In genomic region chr6:116278679-116279317, GRCm38 (mm10) we compare ENCODE assay signal across 22 mouse cellular contexts. TPM values are rescaled to one million over a fixed set of nuclear protein-coding genes. Genes with fewer than 3 reads are reported as not detected.
A peak's percentile ranks its signal among the peaks of the same experiment; 100 is the strongest.
DNase-seq lines count a peak whose midpoint lies in the region; ATAC-seq and TF ChIP-seq lines count a peak whose summit lies in the region.
"Had no signal": no experiment of that assay in that cellular context is flagged by ENCODE, and none has a peak within 500 bp of the region (broad histone marks: within the 10 kb centered on the region; RNA-seq: fewer than 3 reads in every experiment).

No protein-coding gene starts in this region.

- peak in 1 of 2 experiments; percentile 22; a peak in 2 of 4 replicates for TF ChIP-seq EP300 in MEL (IDR thresholded peaks at IDR 0.05; ENCODE audit: low read depth in 1 of 2, low read length in 2 of 2)

- H3K27me3 ChIP-seq in G1E (ENCODE audit: insufficient read depth, low read length): no peaks in the 10 kb centered on the region
- H3K27me3 ChIP-seq in MEL (ENCODE audit: control insufficient read depth in 1 of 2, insufficient read depth in 2 of 2, low read length in 2 of 2): no peaks in the 10 kb centered on the region
- no peaks in the 10 kb centered on the region for H3K27me3 ChIP-seq in liver, embryonic 12.5 days (replicated peaks)
- H3K27me3 ChIP-seq in liver, embryonic 16.5 days (ENCODE audit: control insufficient read depth, insufficient read depth, low read depth, low read length): no peaks in the 10 kb centered on the region
- H3K27me3 ChIP-seq: embryonic facial prominence, embryonic 12.5 days; forebrain, embryonic 12.5 days; heart, embryonic 15.5 days had no signal

- H3K79me2 ChIP-seq in MEL (ENCODE audit: control insufficient read depth, insufficient read depth, low read length, poor library complexity): no peaks in the 10 kb centered on the region

- H3K4me1 ChIP-seq in G1E (ENCODE audit: insufficient read depth, low read depth, low read length) (peaks cover 18% of the 10 kb centered on the region), MEL (ENCODE audit: control insufficient read depth in 1 of 2, insufficient read depth in 2 of 2, low read length in 2 of 2) (peaks cover 11 to 20% of the 10 kb centered on the region in 2 experiments)
- peaks cover 24% of the 10 kb centered on the region for H3K4me1 ChIP-seq in liver, embryonic 12.5 days
- H3K4me1 ChIP-seq in liver, embryonic 16.5 days (ENCODE audit: control insufficient read depth, low read depth, low read length): peaks cover 6% of the 10 kb centered on the region
- H3K4me1 ChIP-seq: embryonic facial prominence, embryonic 12.5 days; forebrain, embryonic 12.5 days; heart, embryonic 15.5 days; hindbrain, embryonic 10.5 days had no signal

- peak; percentile 58 for ATAC-seq in G1E (ENCODE audit: extremely low read depth, insufficient number of reproducible peaks, low FRiP score, poor library complexity, severe bottlenecking)
- peak; percentile 79 for ATAC-seq in liver, embryonic 12.5 days
- ATAC-seq in liver, embryonic 16.5 days (ENCODE audit: low read depth): 0 out of 2 replicates have a peak, but pooled peaks have one; percentile 44
- ATAC-seq: forebrain, embryonic 16.5 days; inflammation-experienced regulatory T-cells, adult 6 months had no signal

- H3K36me3 ChIP-seq in G1E (replicated peaks) (peaks cover 58% of the 10 kb centered on the region), MEL (ENCODE audit: control insufficient read depth in 1 of 2, insufficient read depth in 2 of 2, low read length in 2 of 2) (peaks cover 0 to 20% of the 10 kb centered on the region in 2 experiments; a peak in 2 of 4 replicates)
- peaks cover 18% of the 10 kb centered on the region for H3K36me3 ChIP-seq in liver, embryonic 12.5 days
- H3K36me3 ChIP-seq in liver, embryonic 16.5 days (ENCODE audit: control insufficient read depth, insufficient read depth): no peaks in the 10 kb centered on the region; the same call in none of the 2 replicates
- H3K36me3 ChIP-seq: heart, embryonic 15.5 days had no signal

- 43% methylated on average over 5 of the region's 5 CpGs for WGBS in liver, embryonic 12.5 days (ENCODE audit: insufficient replicate concordance)
- 51% methylated on average over 5 of the region's 5 CpGs for WGBS in liver, embryonic 16.5 days (ENCODE audit: insufficient replicate concordance)

- intact Hi-C loops in gastrocnemius, adult 2 months (cut with DNase I): no loop called here

- peak overlapping the region; percentile 7; the same call in 1 of the 2 replicates for H3K4me2 ChIP-seq in liver, embryonic 12.5 days
- H3K4me2 ChIP-seq in liver, embryonic 16.5 days (ENCODE audit: low read depth, low read length): no peak overlapping the region
- H3K4me2 ChIP-seq: embryonic facial prominence, embryonic 12.5 days; forebrain, embryonic 12.5 days; heart, embryonic 11.5 days; heart, embryonic 15.5 days; hindbrain, embryonic 14.5 days had no signal

- no peak overlapping the region for H3K4me3 ChIP-seq in G1E (ENCODE audit: low read depth, low read length)
- no peak overlapping the region for H3K4me3 ChIP-seq in MEL (ENCODE audit: control insufficient read depth in 1 of 2, insufficient read depth in 1 of 2, low read depth in 2 of 2, low read length in 2 of 2)
- H3K4me3 ChIP-seq in liver, embryonic 12.5 days: no peak overlapping the region
- H3K4me3 ChIP-seq in liver, embryonic 16.5 days (ENCODE audit: low read depth, low read length): no peak overlapping the region
- H3K4me3 ChIP-seq in gastrocnemius, adult 2 months: no peak overlapping the region
- H3K4me3 ChIP-seq: embryonic facial prominence, embryonic 12.5 days; forebrain, embryonic 12.5 days; heart, adult 2 months; heart, embryonic 15.5 days; hindbrain, embryonic 10.5 days had no signal

- peak overlapping the region; percentile 37 for H3K27ac ChIP-seq in MEL (ENCODE audit: control insufficient read depth, low read depth, low read length)
- H3K27ac ChIP-seq in liver, embryonic 12.5 days: peak overlapping the region; percentile 64
- H3K27ac ChIP-seq in liver, embryonic 16.5 days (ENCODE audit: low read length): no peak overlapping the region
- H3K27ac ChIP-seq in gastrocnemius, adult 2 months: no peak overlapping the region
- H3K27ac ChIP-seq: embryonic facial prominence, embryonic 12.5 days; forebrain, embryonic 12.5 days; heart, adult 2 months; heart, embryonic 15.5 days; hindbrain, embryonic 10.5 days; hindbrain, embryonic 14.5 days had no signal

- no peak for TF ChIP-seq CTCF in G1E (IDR thresholded peaks at IDR 0.05; ENCODE audit: low read depth, low read length)
- no peak for TF ChIP-seq CTCF in MEL (IDR thresholded peaks at IDR 0.05 in 2 of 3, conservative IDR thresholded peaks at IDR 0.05 in 1 of 3; ENCODE audit: control insufficient read depth in 1 of 3, insufficient read depth in 1 of 3, low read depth in 2 of 3, low read length in 3 of 3, poor library complexity in 1 of 3, severe bottlenecking in 1 of 3)
- TF ChIP-seq CTCF in gastrocnemius, adult 2 months (IDR thresholded peaks at IDR 0.05): no peak

- DNase-seq in G1E (ENCODE audit: low spot score) (no peak), MEL (ENCODE audit: low read depth, low spot score) (peak; percentile 51)
- DNase-seq in lung, postnatal 36 days: no peak
- no peak for DNase-seq in gastrocnemius, postnatal 4 days (ENCODE audit: low spot score in 2 of 2)
- DNase-seq in gastrocnemius, adult 2 months: no peak
- DNase-seq: adrenal gland, postnatal 10 days; cerebellum, adult 11 months; cerebellum, adult 8-10 months; cerebellum, postnatal 14 days; gastrocnemius, postnatal 36 days; heart, adult 2 months; heart, postnatal 14 days had no signal

- no peak for TF ChIP-seq RAD21 in MEL (IDR thresholded peaks at IDR 0.05; ENCODE audit: low read depth, low read length)

- TF ChIP-seq POLR2A in MEL (IDR thresholded peaks at IDR 0.05; ENCODE audit: control insufficient read depth in 1 of 2, insufficient read depth in 1 of 2, low read depth in 1 of 2, low read length in 2 of 2, poor library complexity in 1 of 2): no peak

- no peaks in the 10 kb centered on the region for H3K9me3 ChIP-seq in G1E (replicated peaks)
- no peaks in the 10 kb centered on the region for H3K9me3 ChIP-seq in MEL (replicated peaks; ENCODE audit: insufficient read depth, low read length)
- H3K9me3 ChIP-seq in liver, embryonic 12.5 days (replicated peaks): no peaks in the 10 kb centered on the region
- H3K9me3 ChIP-seq in liver, embryonic 16.5 days (replicated peaks; ENCODE audit: control insufficient read depth, low read length): no peaks in the 10 kb centered on the region
- H3K9me3 ChIP-seq: embryonic facial prominence, embryonic 12.5 days; forebrain, embryonic 12.5 days; heart, embryonic 15.5 days; hindbrain, embryonic 10.5 days had no signal

- H3K9ac ChIP-seq in MEL (ENCODE audit: control insufficient read depth, low read depth, low read length, poor library complexity, severe bottlenecking): peak overlapping the region; percentile 31
- 0 out of 2 replicates have a peak overlapping the region, but pooled peaks have one; percentile 20 for H3K9ac ChIP-seq in liver, embryonic 12.5 days
- no peak overlapping the region for H3K9ac ChIP-seq in liver, embryonic 16.5 days (ENCODE audit: low read depth, low read length)
- H3K9ac ChIP-seq: embryonic facial prominence, embryonic 12.5 days; forebrain, embryonic 12.5 days; heart, embryonic 15.5 days; hindbrain, embryonic 14.5 days had no signal

TF ChIP-seq in MEL, 35 proteins besides CTCF, POLR2A, EP300 and RAD21 (continues in another document):
- TF ChIP-seq ELF1 (IDR thresholded peaks at IDR 0.05; ENCODE audit: low read depth, low read length) (no peak), TCF12 (IDR thresholded peaks at IDR 0.05; ENCODE audit: low read depth, low read length) (no peak), MEF2A (IDR thresholded peaks at IDR 0.05; ENCODE audit: extremely low read depth, insufficient replicate concordance, low read depth, low read length, poor library complexity, severe bottlenecking) (no peak), ZNF384 (IDR thresholded peaks at IDR 0.05; ENCODE audit: low read depth, low read length) (no peak), TAL1 (IDR thresholded peaks at IDR 0.05; ENCODE audit: low read length) (no peak), CHD2 (IDR thresholded peaks at IDR 0.05; ENCODE audit: low read length) (no peak), SIN3A (IDR thresholded peaks at IDR 0.05; ENCODE audit: low read length) (peak; percentile 47; the same call in 1 of the 2 replicates), ZKSCAN1 (IDR thresholded peaks at IDR 0.05; ENCODE audit: low read depth, low read length) (no peak), MYB (IDR thresholded peaks at IDR 0.05; ENCODE audit: low read depth, low read length) (no peak), BHLHE40 (IDR thresholded peaks at IDR 0.05; ENCODE audit: borderline replicate concordance, low read depth, low read length) (no peak), E2F4 (IDR thresholded peaks at IDR 0.05; ENCODE audit: borderline replicate concordance, low read depth, low read length) (no peak), ZC3H11A (IDR thresholded peaks at IDR 0.05; ENCODE audit: low read depth, low read length) (no peak), ETS1 (IDR thresholded peaks at IDR 0.05; ENCODE audit: low read depth, low read length) (0 out of 2 replicates have a peak, but pooled peaks have one; percentile 38), TBP (IDR thresholded peaks at IDR 0.05; ENCODE audit: low read depth, low read length) (no peak)

RNA-seq across cellular contexts. Expression of gene Zfand4, which starts 14.8 kb away (rescaled TPM):
- 20.8 and 32.7 TPM in 2 replicates for total RNA-seq in G1E (2014; fragmentation: Nextera tagmentation)
- 13.5 and 16.4 TPM in 2 replicates for total RNA-seq in G1E (2017)
- 1.0 and 1.7 TPM in 2 replicates for polyA plus RNA-seq in G1E (2012)
- 4.3 and 4.4 TPM in 2 replicates for total RNA-seq in MEL (2012; rRNA removed)
- 1 to 10 TPM in 1 of 2 experiments, not detected in 1; 5.5 TPM for polyA plus RNA-seq in MEL (2012; ENCODE audit: insufficient read depth in 1 of 2, insufficient read length in 2 of 2, low read depth in 1 of 2, low replicate concordance in 2 of 2, missing spikeins in 1 of 2)
- polyA plus RNA-seq in liver, embryonic 12.5 days (2016; fragmentation: Nextera tagmentation; extraction: Ambion mirVana): 6.1 and 6.6 TPM in 2 replicates
- polyA plus RNA-seq in liver, embryonic 16.5 days (2015; fragmentation: Nextera tagmentation; extraction: Ambion mirVana): 4.9 and 5.4 TPM in 2 replicates
- 1 to 10 TPM; 3.9 to 4.7 TPM for total RNA-seq in gastrocnemius, postnatal 4 days (2021)
- total RNA-seq in gastrocnemius, adult 2 months (2021): under 1 TPM; 0.59 to 0.64 TPM

RNA-seq across cellular contexts. Expression of gene March8, which starts 59.0 kb away (rescaled TPM):
- total RNA-seq in G1E (2014; fragmentation: Nextera tagmentation) (35.1 and 191 TPM in 2 replicates), G1E (2017) (53.9 and 70.9 TPM in 2 replicates), MEL (2012; rRNA removed) (20.8 and 22.7 TPM in 2 replicates)
- polyA plus RNA-seq in G1E (2012) (8.8 and 9.9 TPM in 2 replicates), MEL (2012; ENCODE audit: insufficient read depth in 1 of 2, insufficient read length in 2 of 2, low read depth in 1 of 2, low replicate concordance in 2 of 2, missing spikeins in 1 of 2) (10 to 100 TPM in 1 of 2 experiments, not detected in 1; 24.9 TPM)
- 85.2 and 94.3 TPM in 2 replicates for polyA plus RNA-seq in liver, embryonic 12.5 days (2016; fragmentation: Nextera tagmentation; extraction: Ambion mirVana)
- polyA plus RNA-seq in liver, embryonic 16.5 days (2015; fragmentation: Nextera tagmentation; extraction: Ambion mirVana): 91.7 TPM in 2 replicates
- total RNA-seq in gastrocnemius, postnatal 4 days (2021): 10 to 100 TPM; 36.8 to 41.1 TPM
- 10 to 100 TPM; 26.8 to 31.1 TPM for total RNA-seq in gastrocnemius, adult 2 months (2021)

Comparison
In these comparisons a context has a peak if more than half of its experiments do, and no peak if none do; other contexts are left out.
1. H3K27ac ChIP-seq: peak in MEL (single experiment) and liver, embryonic 12.5 days (single experiment); none in liver, embryonic 16.5 days (single experiment) and gastrocnemius, adult 2 months (single experiment).
2. Peak in every context shown above with its lines, with median percentiles within 50 percentile points of each other: ATAC-seq.